Mouse (Mus musculus) lung, embryonic 16.5 days (tissue): ENCODE results near the gene Zcchc9. TPM values are rescaled to one million over a fixed set of nuclear protein-coding genes. Genes with fewer than 3 reads are reported as not detected.
"Not testable (repeated sequence)": the region's sequence is repeated elsewhere in the genome, so short reads cannot be mapped to it uniquely, and the experiment has no call there.

Experiments used
- ATAC-seq: fragments of 200-750 bp; cut with Nextera tagmentation; 2 replicates; pipeline ENCODE4 v1.8.0; 2017; ENCODE audit warnings: low read depth, mild to moderate bottlenecking, moderate library complexity
- H3K27ac ChIP-seq: fragments of 300-500 bp; sonication (generic); 2 replicates; pipeline ENCODE4 v1.5.1; 2014; ENCODE audit warnings: mild to moderate bottlenecking, control low read depth, low read length
- H3K27me3 ChIP-seq: fragments of 300-500 bp; sonication (generic); 2 replicates; pipeline ENCODE4 v1.6.1; 2014; ENCODE audit warnings: low read depth, low read length, mixed read lengths; ENCODE audit not compliant: control insufficient read depth, insufficient read depth
- H3K36me3 ChIP-seq: fragments of 300-500 bp; sonication (generic); 2 replicates; pipeline ENCODE4 v1.6.1; 2014; ENCODE audit warnings: low read length; ENCODE audit not compliant: control insufficient read depth, insufficient read depth
- H3K4me1 ChIP-seq: fragments of 300-500 bp; sonication (generic); replicated peaks from 2 replicates; pipeline ENCODE4 v1.6.1; 2014; ENCODE audit warnings: low read length, mixed read lengths; ENCODE audit not compliant: control insufficient read depth, insufficient read depth
- H3K4me2 ChIP-seq: fragments of 300-500 bp; sonication (generic); 2 replicates; pipeline ENCODE4 v1.6.1; 2014; ENCODE audit warnings: low read depth, low read length, control low read depth
- H3K4me3 ChIP-seq: fragments of 300-500 bp; sonication (generic); 2 replicates; pipeline ENCODE4 v1.5.1; 2014; ENCODE audit warnings: mild to moderate bottlenecking, low read length, control low read depth
- H3K9ac ChIP-seq: fragments of 300-500 bp; sonication (generic); 2 replicates; pipeline ENCODE4 v1.6.1; 2014; ENCODE audit warnings: low read length, control low read depth
- H3K9me3 ChIP-seq: fragments of 300-500 bp; sonication (generic); 2 replicates; pipeline ENCODE4 v1.6.1; 2016; ENCODE audit warnings: low read length; ENCODE audit not compliant: control insufficient read depth
- WGBS: fragments of 180-500 bp; shearing (Covaris S2); extraction: QIAGEN DNeasy Blood & Tissue Kit; methylation state at CpG from one replicate; pipeline ENCODE4 v1.1.7; 2014; 5-methylcytosine and 5-hydroxymethylcytosine counted together
- polyA plus RNA-seq: library from polyadenylated mRNA; unstranded; fragments of >200 nt; fragmentation: Nextera tagmentation; extraction: Ambion mirVana; gene quantifications from 2 replicates; pipeline ENCODE4 v1.2.1, GENCODE M21; 2015

Zcchc9 gene
- polyA plus RNA-seq, 1 experiment from 2014 or later = 33.1 TPM

DNA sequence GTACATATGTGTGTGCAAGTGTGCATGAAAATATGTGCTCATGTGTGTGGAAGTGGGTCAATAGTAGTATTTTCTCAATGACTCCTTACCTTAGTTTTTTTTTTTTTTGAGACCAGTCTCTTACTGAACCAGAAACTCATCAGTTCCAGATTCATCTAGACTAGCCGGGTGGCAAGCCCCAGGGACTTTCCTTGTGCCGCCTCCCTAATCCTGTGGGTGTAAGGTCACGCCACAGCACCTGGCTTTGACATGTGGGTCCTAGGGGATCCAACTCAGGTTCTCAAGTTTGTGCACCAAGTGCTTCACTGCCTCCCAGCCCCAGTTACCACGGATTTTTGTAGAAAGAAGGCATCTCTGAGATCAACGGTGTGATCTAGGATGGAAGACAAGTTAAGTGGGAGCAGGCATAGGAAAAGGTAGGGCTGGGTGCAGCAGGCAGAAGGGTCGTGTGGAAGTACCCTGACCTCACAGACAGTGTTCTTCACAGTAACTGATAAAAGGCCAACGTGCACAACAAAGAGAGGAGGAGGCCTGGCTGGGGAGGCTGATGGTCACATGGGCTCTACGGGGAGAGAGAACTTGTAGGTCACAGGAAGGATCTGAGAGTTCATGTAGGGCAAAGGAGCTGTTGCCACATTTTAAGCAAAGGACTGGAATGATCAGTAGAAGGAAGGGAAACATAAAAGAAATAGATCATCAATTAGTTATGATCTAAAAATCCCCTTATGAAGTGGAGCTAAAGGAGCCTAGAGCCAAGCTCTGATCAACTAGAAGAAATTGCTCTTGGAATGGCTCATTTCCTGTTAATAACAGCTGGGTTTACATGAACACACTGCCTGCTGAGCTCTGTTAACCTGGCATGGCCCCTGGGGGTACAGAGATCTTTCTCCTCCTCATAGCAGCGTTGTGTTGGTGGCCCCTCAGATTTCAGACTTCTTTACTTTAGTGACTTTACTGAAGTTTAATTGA, 38.5 kb downstream of the Zcchc9 start:
- H3K27me3 ChIP-seq = no peaks in the 10 kb centered on the region
- WGBS = 61% methylated on average over 9 of the region's 9 CpGs
- no peak overlapping the region for H3K4me3 ChIP-seq
- H3K27ac ChIP-seq = no peak overlapping the region
- no peak overlapping the region for H3K4me2 ChIP-seq
- ATAC-seq = no peak
- H3K9ac ChIP-seq = no peak overlapping the region
- no peaks in the 10 kb centered on the region for H3K4me1 ChIP-seq
- no peaks in the 10 kb centered on the region for H3K36me3 ChIP-seq
- no peaks in the 10 kb centered on the region for H3K9me3 ChIP-seq

DNA sequence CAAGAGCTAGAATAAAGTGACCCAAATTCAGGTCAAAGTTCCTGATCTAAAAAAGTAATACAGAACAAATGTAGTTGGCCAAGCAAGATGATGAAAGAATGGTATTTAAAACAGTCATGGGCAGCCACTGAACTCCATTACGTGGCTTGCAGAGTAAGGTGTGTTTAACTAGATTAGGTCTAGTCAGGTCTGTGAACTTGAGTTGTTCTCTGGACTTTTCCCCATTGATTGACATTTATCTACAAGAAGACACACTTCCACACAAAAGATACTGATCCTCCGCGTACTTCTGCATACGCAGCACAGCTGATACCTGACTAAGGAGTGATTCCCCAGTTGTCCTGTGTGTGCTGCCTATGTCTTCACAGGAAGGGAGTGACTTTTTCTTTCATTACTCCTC, 41.9 kb downstream of the Zcchc9 start:
- 79% methylated on average over 4 of the region's 4 CpGs for WGBS

DNA sequence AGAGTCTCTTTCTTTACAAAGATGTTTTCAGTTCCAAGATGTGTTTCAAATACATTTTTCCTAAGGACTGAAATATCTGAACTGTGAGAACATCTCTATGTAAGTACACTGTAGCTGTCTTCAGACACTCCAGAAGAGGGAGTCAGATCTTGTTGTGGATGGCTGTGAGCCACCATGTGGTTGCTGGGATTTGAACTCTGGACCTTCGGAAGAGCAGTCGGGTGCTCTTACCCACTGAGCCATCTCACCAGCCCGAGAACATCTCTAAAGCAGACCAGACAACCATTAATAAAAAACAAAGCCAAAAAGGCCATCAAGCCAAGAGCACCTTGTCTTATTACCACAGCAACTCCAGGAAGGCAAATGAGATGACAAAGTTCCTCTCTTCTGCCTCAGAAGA, 43.9 kb downstream of the Zcchc9 start:
- 88% methylated on average over 3 of the region's 3 CpGs for WGBS

More for the DNA sequence above, 41.9 kb downstream of the Zcchc9 start:
- Histone ChIP-seq H3K27ac (no peak overlapping the region), H3K4me2 (no peak overlapping the region), H3K9ac (no peak overlapping the region), H3K27me3 (no peaks in the 10 kb centered on the region), H3K9me3 (no peaks in the 10 kb centered on the region), H3K4me1 (no peaks in the 10 kb centered on the region), H3K36me3 (no peaks in the 10 kb centered on the region), H3K4me3 (no peak overlapping the region)
- no peak for ATAC-seq

DNA sequence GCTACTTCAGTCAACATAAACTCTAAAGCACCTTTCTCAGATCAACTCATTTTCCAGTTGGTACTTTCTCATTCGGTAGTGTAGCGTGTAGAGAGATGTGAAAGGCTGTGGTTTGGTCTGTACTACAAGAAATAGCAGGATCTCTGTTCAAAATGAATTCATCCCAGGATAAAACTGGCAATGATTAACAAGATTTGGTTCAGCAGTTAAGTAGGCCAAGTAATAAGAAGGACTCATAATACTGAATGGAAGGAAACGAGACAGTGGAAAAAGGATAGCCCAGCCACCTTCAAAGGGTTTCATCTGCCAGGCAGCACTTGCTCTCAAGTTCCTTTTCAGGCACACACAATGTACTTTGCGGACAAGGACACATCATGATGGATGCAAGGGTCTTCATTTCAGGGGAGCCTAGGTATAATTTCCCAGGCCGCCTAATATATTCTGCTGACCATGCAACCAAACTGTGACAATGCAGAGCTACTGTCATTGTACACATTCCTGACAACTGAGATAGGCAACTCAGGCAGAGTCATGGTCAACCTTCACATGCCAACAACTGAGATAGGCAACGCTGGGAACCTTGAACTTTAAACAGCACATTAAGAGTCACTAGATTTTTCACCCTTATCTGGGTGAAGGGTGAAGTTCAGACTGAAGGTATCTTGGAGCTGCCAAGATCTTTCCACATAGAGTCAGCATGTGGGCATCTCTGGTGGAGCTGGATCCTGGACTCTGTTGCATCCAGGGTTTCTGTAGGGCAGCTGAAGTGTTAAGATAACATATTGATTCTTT, 45.7 kb downstream of the Zcchc9 start:
- no peak for ATAC-seq
- Histone ChIP-seq H3K36me3 (no peaks in the 10 kb centered on the region), H3K4me3 (no peak overlapping the region), H3K9me3 (no peaks in the 10 kb centered on the region), H3K9ac (no peak overlapping the region), H3K27ac (no peak overlapping the region), H3K4me2 (no peak overlapping the region), H3K27me3 (no peaks in the 10 kb centered on the region), H3K4me1 (no peaks in the 10 kb centered on the region)
- 79% methylated on average over 6 of the region's 6 CpGs for WGBS

More for the DNA sequence above, 43.9 kb downstream of the Zcchc9 start:
- not testable (repeated sequence) for H3K36me3 ChIP-seq, H3K4me1 ChIP-seq, H3K9ac ChIP-seq, H3K27ac ChIP-seq, H3K27me3 ChIP-seq, ATAC-seq, H3K4me2 ChIP-seq, H3K9me3 ChIP-seq, H3K4me3 ChIP-seq

DNA sequence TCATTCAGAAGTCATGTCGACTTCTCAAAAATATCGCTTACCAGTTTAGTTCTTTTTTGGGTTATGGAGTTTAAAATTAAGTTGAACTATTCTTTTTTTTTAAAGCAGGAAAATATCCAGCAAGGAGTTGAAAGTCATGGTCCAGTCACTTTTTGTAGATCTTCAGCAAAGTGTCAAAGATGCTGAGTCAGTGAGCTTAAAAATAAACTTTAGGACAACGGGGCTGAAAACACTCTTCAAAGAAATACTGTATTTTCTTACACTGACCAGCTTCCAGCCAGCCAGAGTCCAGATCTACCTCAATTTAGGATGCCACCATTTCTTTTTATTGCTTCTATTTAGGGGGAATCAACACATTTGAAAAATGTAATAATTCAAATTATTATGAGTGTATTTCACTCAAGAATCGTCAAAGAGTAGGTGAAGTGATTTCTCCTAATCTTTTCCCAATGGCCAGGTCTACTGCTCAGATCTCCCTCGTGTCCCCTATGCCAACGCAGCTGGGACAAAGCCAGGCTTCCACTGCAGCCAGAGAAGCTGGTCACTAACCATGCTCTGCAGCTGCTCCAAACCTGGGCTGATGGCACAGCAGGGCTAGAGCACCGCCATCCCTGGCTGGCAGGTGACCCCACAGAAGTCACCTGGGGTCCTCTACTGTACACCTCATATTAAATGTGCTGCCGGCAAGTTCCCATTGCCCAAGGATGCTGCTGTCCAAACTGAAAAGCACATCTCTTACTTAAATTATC, 47.0 kb downstream of the Zcchc9 start:
- no peaks in the 10 kb centered on the region for H3K36me3 ChIP-seq
- no peaks in the 10 kb centered on the region for H3K27me3 ChIP-seq
- no peak overlapping the region for H3K27ac ChIP-seq
- H3K4me1 ChIP-seq = no peaks in the 10 kb centered on the region
- H3K9ac ChIP-seq = no peak overlapping the region
- H3K4me3 ChIP-seq = no peak overlapping the region
- no peaks in the 10 kb centered on the region for H3K9me3 ChIP-seq
- no peak for ATAC-seq
- H3K4me2 ChIP-seq = no peak overlapping the region
- WGBS = 77% methylated on average over 8 of the region's 8 CpGs

DNA sequence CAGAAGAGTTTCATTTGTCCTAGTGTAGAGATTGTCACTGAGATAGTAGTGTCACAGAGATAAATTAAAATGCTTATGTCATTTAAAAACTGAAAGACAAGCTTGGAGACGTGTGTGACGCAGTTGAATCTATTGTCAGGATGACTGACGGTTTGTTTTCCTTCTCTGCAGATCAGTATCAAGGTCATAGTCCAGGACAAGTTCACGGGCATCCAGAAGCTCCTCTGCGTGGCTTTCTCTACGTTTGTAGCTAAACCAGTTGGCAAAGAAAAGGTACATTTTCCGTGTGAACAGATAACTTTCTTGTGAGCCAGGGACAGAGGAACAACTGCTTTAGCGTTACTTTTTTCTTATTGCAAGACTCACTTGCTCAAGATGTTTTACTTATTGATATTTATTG, 47.7 kb downstream of the Zcchc9 start:
- no peak overlapping the region for H3K27ac ChIP-seq
- no peaks in the 10 kb centered on the region for H3K36me3 ChIP-seq
- no peak overlapping the region for H3K4me3 ChIP-seq
- H3K4me2 ChIP-seq = no peak overlapping the region
- H3K27me3 ChIP-seq = no peaks in the 10 kb centered on the region
- no peak for ATAC-seq
- 49% methylated on average over 8 of the region's 8 CpGs for WGBS
- H3K9me3 ChIP-seq = no peaks in the 10 kb centered on the region
- no peaks in the 10 kb centered on the region for H3K4me1 ChIP-seq
- no peak overlapping the region for H3K9ac ChIP-seq

DNA sequence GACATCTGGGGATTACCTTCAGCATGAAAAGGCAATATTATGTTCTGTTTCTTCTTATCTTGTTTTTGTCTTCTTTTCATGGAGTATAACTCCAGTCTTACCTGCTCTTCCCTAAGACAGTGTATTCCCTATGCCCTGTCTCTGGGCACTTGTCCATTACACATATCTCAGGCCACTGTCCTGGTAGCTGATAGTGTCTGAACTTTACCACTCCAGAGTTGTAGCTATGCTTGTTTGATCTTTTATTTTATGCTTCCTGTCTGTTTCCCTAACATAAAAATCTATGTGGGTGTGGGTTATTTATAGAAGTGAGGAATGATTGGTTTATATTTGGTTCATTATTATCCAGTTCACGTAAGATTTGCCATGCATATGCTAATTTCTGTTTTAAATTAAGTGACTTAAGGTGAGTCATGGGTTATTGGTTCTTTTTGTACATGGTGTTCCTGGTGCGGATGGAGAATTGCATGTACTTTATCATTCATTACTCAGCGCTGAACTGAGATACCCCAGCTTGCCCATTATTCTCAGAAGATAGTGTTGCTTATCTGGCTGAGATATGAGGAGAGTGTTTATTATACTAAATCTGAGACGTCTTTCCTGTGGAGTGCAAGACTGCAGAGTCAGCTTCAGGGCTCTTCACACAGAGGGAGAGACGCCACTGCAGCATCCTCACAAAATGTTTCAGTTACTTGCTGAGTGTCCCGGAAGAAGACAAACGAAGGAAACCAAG, 49.0 kb downstream of the Zcchc9 start:
- Histone ChIP-seq H3K27ac (no peak overlapping the region), H3K4me3 (no peak overlapping the region), H3K4me1 (no peaks in the 10 kb centered on the region), H3K36me3 (no peaks in the 10 kb centered on the region), H3K27me3 (no peaks in the 10 kb centered on the region), H3K9me3 (no peaks in the 10 kb centered on the region), H3K4me2 (no peak overlapping the region), H3K9ac (no peak overlapping the region)
- WGBS = 36% methylated on average over 7 of the region's 7 CpGs
- ATAC-seq = no peak

DNA sequence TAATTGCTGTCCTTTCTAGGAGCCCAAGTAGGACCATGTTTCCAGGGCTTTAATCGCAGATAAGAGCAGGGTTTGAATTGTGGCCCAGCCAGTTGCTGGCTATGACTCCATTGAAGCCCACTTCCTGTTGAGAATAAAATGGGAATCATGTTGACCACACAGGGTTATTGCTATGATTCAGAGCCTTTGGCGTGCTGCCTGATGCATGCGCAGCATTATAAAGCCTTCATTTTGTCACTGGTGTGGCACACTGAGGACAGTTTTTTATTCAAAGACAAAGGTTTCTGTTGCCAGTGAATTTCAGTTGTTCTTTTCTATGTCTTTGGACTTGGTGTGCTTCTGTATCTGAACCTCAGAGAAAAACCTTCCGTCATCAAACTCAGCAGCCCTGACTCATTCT, 51.3 kb downstream of the Zcchc9 start:
- ATAC-seq = no peak
- Histone ChIP-seq H3K4me3 (no peak overlapping the region), H3K9ac (no peak overlapping the region), H3K4me1 (no peaks in the 10 kb centered on the region), H3K4me2 (no peak overlapping the region), H3K27me3 (no peaks in the 10 kb centered on the region), H3K27ac (no peak overlapping the region), H3K9me3 (no peaks in the 10 kb centered on the region), H3K36me3 (no peaks in the 10 kb centered on the region)
- 80% methylated on average over 4 of the region's 4 CpGs for WGBS
